Mouse (Mus musculus): ENCODE results near the gene Itpripl1. TPM values are rescaled to one million over a fixed set of nuclear protein-coding genes. Genes with fewer than 3 reads are reported as not detected.
"Not testable (repeated sequence)": the region's sequence is repeated elsewhere in the genome, so short reads cannot be mapped to it uniquely, and the experiment has no call there.

Itpripl1 gene
- polyA plus RNA-seq, 1 experiment: 11.0 TPM

DNA sequence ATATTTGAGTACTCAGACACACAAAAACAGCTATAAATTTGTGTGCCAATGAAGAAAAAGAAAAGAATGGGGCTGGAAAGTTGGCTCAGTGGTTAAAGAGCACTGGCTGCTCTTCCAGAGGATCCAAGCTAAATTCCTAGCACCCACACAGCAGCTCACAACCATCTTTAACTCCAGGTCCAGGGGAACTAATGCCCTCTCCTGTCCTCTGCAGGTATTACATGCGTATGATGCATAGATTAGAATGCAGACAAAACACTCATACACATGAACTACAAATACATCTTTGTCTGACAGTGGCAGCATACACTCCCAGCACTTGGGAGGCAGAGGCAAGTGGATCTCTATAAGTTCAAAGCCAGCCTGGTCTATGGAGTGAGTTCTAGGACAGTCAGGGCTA is 3.6 kb downstream of the Itpripl1 start:
- Histone ChIP-seq H3K27ac (ENCODE audit: insufficient read depth, low read length) (no peak overlapping the region), H3K4me1 (ENCODE audit: control insufficient read depth, insufficient read depth, low read length) (0 out of 2 replicates have a peak, but pooled peaks cover 2% of the 10 kb centered on the region), H3K4me3 (ENCODE audit: insufficient read depth, low read length) (no peak overlapping the region)
- TF ChIP-seq CTCF (IDR thresholded peaks at IDR 0.05; ENCODE audit: borderline replicate concordance, insufficient read depth, low read length): no peak
- no peak for TF ChIP-seq POLR2A (IDR thresholded peaks at IDR 0.05; ENCODE audit: low read depth, low read length)

GRCm38 (mm10) chr2:127139094-127139493 is 4.1 kb downstream of the Itpripl1 start:
- no peak for TF ChIP-seq CTCF (IDR thresholded peaks at IDR 0.05; ENCODE audit: borderline replicate concordance, insufficient read depth, low read length)
- TF ChIP-seq POLR2A (IDR thresholded peaks at IDR 0.05; ENCODE audit: low read depth, low read length): no peak
- H3K4me3 ChIP-seq (ENCODE audit: insufficient read depth, low read length): no peak overlapping the region
- 0 out of 2 replicates have a peak, but pooled peaks cover 2% of the 10 kb centered on the region for H3K4me1 ChIP-seq (ENCODE audit: control insufficient read depth, insufficient read depth, low read length)
- H3K27ac ChIP-seq (ENCODE audit: insufficient read depth, low read length): no peak overlapping the region

- H3K27ac ChIP-seq (ENCODE audit: insufficient read depth, low read length): no peak overlapping the region
- TF ChIP-seq POLR2A (IDR thresholded peaks at IDR 0.05; ENCODE audit: low read depth, low read length) (no peak), CTCF (IDR thresholded peaks at IDR 0.05; ENCODE audit: borderline replicate concordance, insufficient read depth, low read length) (no peak)
- H3K4me1 ChIP-seq (ENCODE audit: control insufficient read depth, insufficient read depth, low read length): 0 out of 2 replicates have a peak, but pooled peaks cover 2% of the 10 kb centered on the region
Observed at GRCm38 (mm10) chr2:127138449-127138848, 4.8 kb downstream of the Itpripl1 start.

DNA sequence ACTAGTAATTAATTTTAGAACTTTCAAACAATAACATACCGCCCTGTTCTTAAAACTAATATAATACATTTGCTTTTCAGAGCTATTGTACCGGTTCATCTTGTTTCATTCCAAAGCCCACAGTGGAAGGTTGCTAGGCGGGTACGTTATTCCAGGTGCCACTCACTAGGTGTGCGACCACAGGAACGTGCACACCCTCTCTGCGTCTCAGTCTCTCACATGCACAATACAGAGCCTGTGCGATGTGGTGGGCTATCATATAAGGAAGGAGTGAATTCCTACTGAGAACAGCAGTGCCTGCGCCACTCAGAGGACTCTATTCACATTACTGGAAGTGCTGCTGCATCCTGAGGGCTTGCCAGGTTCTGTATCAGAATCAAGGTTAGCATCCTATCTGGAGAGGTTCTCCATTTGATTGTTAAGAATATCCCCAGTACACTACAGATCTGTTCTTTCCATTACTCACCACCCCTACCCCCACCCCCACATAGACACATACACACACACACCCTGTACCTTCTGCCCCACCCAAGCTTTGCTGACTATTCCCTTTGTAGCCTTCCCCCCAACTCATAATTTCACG is 5.3 kb downstream of the Itpripl1 start:
- no peak overlapping the region for H3K27ac ChIP-seq (ENCODE audit: insufficient read depth, low read length)
- H3K4me1 ChIP-seq (ENCODE audit: control insufficient read depth, insufficient read depth, low read length): 0 out of 2 replicates have a peak, but pooled peaks cover 2% of the 10 kb centered on the region
- TF ChIP-seq CTCF (IDR thresholded peaks at IDR 0.05; ENCODE audit: borderline replicate concordance, insufficient read depth, low read length) (no peak), POLR2A (IDR thresholded peaks at IDR 0.05; ENCODE audit: low read depth, low read length) (no peak)
- no peak overlapping the region for H3K4me3 ChIP-seq (ENCODE audit: insufficient read depth, low read length)

More at GRCm38 (mm10) chr2:127138449-127138848, 4.8 kb downstream of the Itpripl1 start:
- no peak overlapping the region for H3K4me3 ChIP-seq (ENCODE audit: insufficient read depth, low read length)

DNA sequence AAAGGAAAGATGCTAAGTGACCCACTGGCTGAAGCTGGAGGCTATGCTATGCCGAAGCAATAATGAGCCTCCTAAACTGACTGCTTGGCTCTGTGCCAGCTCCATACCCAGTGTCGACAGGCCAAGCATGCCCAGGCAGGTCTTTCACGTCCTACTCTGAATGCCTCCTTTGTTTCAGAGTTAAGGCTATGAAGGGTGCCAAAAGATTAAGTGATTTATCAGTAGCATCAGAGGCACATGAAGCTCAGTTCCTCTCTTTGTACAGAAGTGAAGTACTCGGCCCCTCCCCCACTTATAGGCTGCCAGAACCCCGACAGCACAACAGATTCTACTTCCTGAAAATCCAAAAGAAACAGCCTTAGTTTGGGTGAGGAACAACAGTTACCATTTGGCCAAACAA is 6.3 kb downstream of the Itpripl1 start:
- TF ChIP-seq CTCF (IDR thresholded peaks at IDR 0.05; ENCODE audit: borderline replicate concordance, insufficient read depth, low read length) (no peak), POLR2A (IDR thresholded peaks at IDR 0.05; ENCODE audit: low read depth, low read length) (no peak)

GRCm38 (mm10) chr2:127135255-127135654 is 8.0 kb downstream of the Itpripl1 start:
- H3K4me1 ChIP-seq (ENCODE audit: control insufficient read depth, insufficient read depth, low read length); H3K4me3 ChIP-seq (ENCODE audit: insufficient read depth, low read length); H3K27ac ChIP-seq (ENCODE audit: insufficient read depth, low read length): not testable (repeated sequence)

More for the DNA sequence above, 6.3 kb downstream of the Itpripl1 start:
- Histone ChIP-seq H3K4me3 (ENCODE audit: insufficient read depth, low read length) (no peak overlapping the region), H3K27ac (ENCODE audit: insufficient read depth, low read length) (peak overlapping the region; percentile 7), H3K4me1 (ENCODE audit: control insufficient read depth, insufficient read depth, low read length) (no peaks in the 10 kb centered on the region)

- TF ChIP-seq CTCF (IDR thresholded peaks at IDR 0.05; ENCODE audit: borderline replicate concordance, insufficient read depth, low read length): no peak
- peak; percentile 95 for TF ChIP-seq POLR2A (IDR thresholded peaks at IDR 0.05; ENCODE audit: low read depth, low read length)
- Histone ChIP-seq H3K4me3 (ENCODE audit: insufficient read depth, low read length) (peak within 1 kb of the TSS; percentile 54), H3K4me1 (ENCODE audit: control insufficient read depth, insufficient read depth, low read length) (no peaks in the 10 kb centered on the region), H3K27ac (ENCODE audit: insufficient read depth, low read length) (peak within 1 kb of the TSS; percentile 73)
Observed at GRCm38 (mm10) chr2:127133621-127134461, 9.4 kb downstream of the Itpripl1 start, which contains the start of gene Ncaph. Gene Ncaph (minus strand): TSS chr2:127133954.

DNA sequence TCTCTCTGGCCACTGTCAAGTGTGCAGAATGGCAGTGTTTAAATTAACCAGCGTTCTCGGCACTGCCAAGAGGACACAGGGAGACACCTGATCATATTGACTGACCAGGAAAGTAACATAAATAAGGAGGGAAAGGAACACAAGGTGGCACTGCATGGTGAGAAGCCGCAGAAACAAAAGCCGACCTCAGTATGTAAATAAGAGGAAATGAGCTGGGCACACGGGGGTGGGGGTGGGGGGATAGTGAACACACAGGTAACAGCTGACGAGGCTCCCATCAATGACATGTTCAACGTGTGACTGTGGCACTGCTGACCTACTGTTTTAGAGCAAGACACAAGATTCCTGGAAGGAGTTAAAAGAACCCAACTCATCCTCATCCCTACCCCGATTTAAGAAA is 11.9 kb downstream of the Itpripl1 start:
- H3K4me1 ChIP-seq (ENCODE audit: control insufficient read depth, insufficient read depth, low read length): no peaks in the 10 kb centered on the region
- no peak overlapping the region for H3K4me3 ChIP-seq (ENCODE audit: insufficient read depth, low read length)
- TF ChIP-seq POLR2A (IDR thresholded peaks at IDR 0.05; ENCODE audit: low read depth, low read length) (no peak), CTCF (IDR thresholded peaks at IDR 0.05; ENCODE audit: borderline replicate concordance, insufficient read depth, low read length) (no peak)
- H3K27ac ChIP-seq (ENCODE audit: insufficient read depth, low read length): no peak overlapping the region

DNA sequence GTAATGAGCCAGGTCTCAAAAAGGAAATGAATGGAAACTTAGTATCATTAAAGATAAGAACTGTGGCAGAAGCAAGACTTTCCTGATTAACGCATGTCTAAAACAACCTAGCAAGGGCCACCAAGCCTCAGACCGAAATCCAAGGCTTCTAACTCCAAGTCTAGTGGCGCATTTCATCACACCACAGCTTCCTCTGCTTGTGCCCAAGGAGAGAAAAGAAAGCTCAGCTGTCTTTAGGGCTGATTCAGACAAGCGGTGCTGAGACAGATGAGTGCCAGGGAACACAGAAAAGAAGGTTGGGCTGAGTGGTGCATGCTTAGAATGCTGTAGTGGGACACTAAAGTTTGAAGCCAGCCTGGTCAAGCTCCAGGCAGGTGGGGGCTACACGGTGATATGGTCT is 14.3 kb downstream of the Itpripl1 start:
- H3K4me1 ChIP-seq (ENCODE audit: control insufficient read depth, insufficient read depth, low read length): no peaks in the 10 kb centered on the region
- TF ChIP-seq CTCF (IDR thresholded peaks at IDR 0.05; ENCODE audit: borderline replicate concordance, insufficient read depth, low read length): no peak
- TF ChIP-seq POLR2A (IDR thresholded peaks at IDR 0.05; ENCODE audit: low read depth, low read length): no peak

More for the DNA sequence above, 14.3 kb downstream of the Itpripl1 start:
- Histone ChIP-seq H3K4me3 (ENCODE audit: insufficient read depth, low read length) (no peak overlapping the region), H3K27ac (ENCODE audit: insufficient read depth, low read length) (no peak overlapping the region)
